ENCODE assay signal across 19 mouse cellular contexts in genomic region chr1:35673524-35673923, GRCm38 (mm10).
DNase-seq lines count a peak whose midpoint lies in the region; ATAC-seq lines count a peak whose summit lies in the region.
"Had no signal": no experiment of that assay in that cellular context is flagged by ENCODE, and none has a peak within 500 bp of the region (broad histone marks: within the 10 kb centered on the region; RNA-seq: fewer than 3 reads in every experiment).

No protein-coding gene starts in this region.

- H3K27ac ChIP-seq in midbrain, embryonic 10.5 days (replicated peaks): 0 out of 2 replicates have a peak overlapping the region, but pooled peaks have one; percentile 23
- no peak overlapping the region for H3K27ac ChIP-seq in midbrain, embryonic 13.5 days
- H3K27ac ChIP-seq: embryonic facial prominence, embryonic 12.5 days; forebrain, embryonic 15.5 days; heart, embryonic 13.5 days; hindbrain, embryonic 12.5 days; hindbrain, postnatal 0 days had no signal

- no peaks in the 10 kb centered on the region for H3K27me3 ChIP-seq in midbrain, embryonic 10.5 days (ENCODE audit: low read depth, poor library complexity, severe bottlenecking)
- no peaks in the 10 kb centered on the region for H3K27me3 ChIP-seq in midbrain, embryonic 13.5 days
- H3K27me3 ChIP-seq: CH12.LX; embryonic facial prominence, embryonic 12.5 days; forebrain, embryonic 15.5 days; heart, embryonic 13.5 days; hindbrain, embryonic 12.5 days had no signal

- H3K4me2 ChIP-seq in midbrain, embryonic 13.5 days (replicated peaks): no peak overlapping the region
- H3K4me2 ChIP-seq: embryonic facial prominence, embryonic 12.5 days; forebrain, embryonic 15.5 days; heart, embryonic 13.5 days; hindbrain, embryonic 12.5 days had no signal

- H3K4me1 ChIP-seq in midbrain, embryonic 10.5 days: no peaks in the 10 kb centered on the region
- H3K4me1 ChIP-seq in midbrain, embryonic 13.5 days (replicated peaks): no peaks in the 10 kb centered on the region
- H3K4me1 ChIP-seq: embryonic facial prominence, embryonic 12.5 days; forebrain, embryonic 15.5 days; heart, embryonic 13.5 days; hindbrain, embryonic 12.5 days had no signal

- no peaks in the 10 kb centered on the region for H3K9me3 ChIP-seq in midbrain, embryonic 10.5 days (replicated peaks)
- no peaks in the 10 kb centered on the region for H3K9me3 ChIP-seq in midbrain, embryonic 13.5 days
- H3K9me3 ChIP-seq: embryonic facial prominence, embryonic 12.5 days; forebrain, embryonic 15.5 days; hindbrain, embryonic 12.5 days had no signal

- H3K4me3 ChIP-seq in midbrain, embryonic 10.5 days: no peak overlapping the region
- H3K4me3 ChIP-seq in midbrain, embryonic 13.5 days (replicated peaks): no peak overlapping the region
- H3K4me3 ChIP-seq: embryonic facial prominence, embryonic 12.5 days; forebrain, embryonic 15.5 days; heart, embryonic 13.5 days; hindbrain, embryonic 12.5 days had no signal

- no peak for DNase-seq in midbrain, embryonic 10.5 days (ENCODE audit: low spot score)
- peak; percentile 77 for DNase-seq in cerebellum, adult 11-12 months
- peak; percentile 82 for DNase-seq in cerebellum, adult 9-10 months
- peak; percentile 74 to 77 for DNase-seq in cerebellum, postnatal 25 days
- DNase-seq in Muller cell, postnatal 12 days (ENCODE audit: inconsistent ontology term): no peak
- DNase-seq in thymus, adult 18-20 months: no peak
- DNase-seq in left cerebral cortex, adult 9 months (ENCODE audit: low spot score in 2 of 2): no peak
- DNase-seq: adrenal gland, adult 8-10 months; adrenal gland, postnatal 36 days; gastrocnemius, postnatal 25 days; heart, postnatal 36 days; kidney, adult 18-20 months had no signal

- no peak overlapping the region for H3K9ac ChIP-seq in midbrain, embryonic 13.5 days (replicated peaks)
- H3K9ac ChIP-seq: embryonic facial prominence, embryonic 12.5 days; forebrain, embryonic 15.5 days; heart, embryonic 13.5 days; hindbrain, embryonic 12.5 days had no signal

- no peaks in the 10 kb centered on the region for H3K36me3 ChIP-seq in midbrain, embryonic 10.5 days
- H3K36me3 ChIP-seq in midbrain, embryonic 13.5 days: no peaks in the 10 kb centered on the region
- H3K36me3 ChIP-seq: embryonic facial prominence, embryonic 12.5 days; forebrain, embryonic 15.5 days; heart, embryonic 13.5 days; hindbrain, embryonic 12.5 days had no signal

- WGBS in midbrain, embryonic 10.5 days: 90% methylated on average over 4 of the region's 4 CpGs
- 91% methylated on average over 4 of the region's 4 CpGs for WGBS in midbrain, embryonic 13.5 days

- ATAC-seq in midbrain, embryonic 13.5 days: no peak
- ATAC-seq: forebrain, embryonic 15.5 days; hindbrain, postnatal 0 days had no signal

Comparison
In these comparisons a context has a peak if more than half of its experiments do, and no peak if none do; other contexts are left out.
1. DNase-seq: peak in cerebellum, adult 11-12 months (single experiment), cerebellum, adult 9-10 months (single experiment) and cerebellum, postnatal 25 days (2 of 2); none in midbrain, embryonic 10.5 days (single experiment), Muller cell, postnatal 12 days (single experiment), thymus, adult 18-20 months (0 of 2) and left cerebral cortex, adult 9 months (0 of 2).